Mouse (Mus musculus) megakaryocyte, embryonic 14.5 days (primary cell): ENCODE measurements around the gene Cd44. TPM values are rescaled to one million over a fixed set of nuclear protein-coding genes. Genes with fewer than 3 reads are reported as not detected.

Experiments used
- H3K27me3 ChIP-seq: replicated peaks from 2 replicates; pipeline ENCODE3; 2012; ENCODE audit warnings: inconsistent platforms
- H3K36me3 ChIP-seq: replicated peaks from 2 replicates; pipeline ENCODE3; 2012; ENCODE audit warnings: low read length, inconsistent platforms, mixed read lengths
- H3K4me1 ChIP-seq: 2 replicates; pipeline ENCODE4 v1.6.1; 2012; ENCODE audit warnings: inconsistent platforms
- H3K4me3 ChIP-seq: replicated peaks from 2 replicates; pipeline ENCODE3; 2012; ENCODE audit warnings: moderate library complexity, mild to moderate bottlenecking, inconsistent platforms
- H3K9me3 ChIP-seq: 2 replicates; pipeline ENCODE4 v1.6.1; 2012; ENCODE audit warnings: inconsistent platforms
- FLI1 ChIP-seq: IDR thresholded peaks from 2 replicates; pipeline ENCODE4 v1.6.1; 2012; ENCODE audit warnings: low read length, inconsistent platforms, mixed read lengths
- GATA1 ChIP-seq: IDR thresholded peaks from 3 replicates; pipeline ENCODE4 v1.6.1; 2012; ENCODE audit warnings: mixed read lengths, low read length, inconsistent platforms, borderline replicate concordance
- polyA plus RNA-seq: library from polyadenylated mRNA; stranded (reverse); fragments of >175 nt; gene quantifications from 2 replicates; pipeline ENCODE4 v1.2.3, GENCODE M21; 2012; ENCODE audit warnings: low replicate concordance; ENCODE audit not compliant: insufficient read depth

The Cd44 gene
- polyA plus RNA-seq, 1 experiment = 10.6 TPM

DNA sequence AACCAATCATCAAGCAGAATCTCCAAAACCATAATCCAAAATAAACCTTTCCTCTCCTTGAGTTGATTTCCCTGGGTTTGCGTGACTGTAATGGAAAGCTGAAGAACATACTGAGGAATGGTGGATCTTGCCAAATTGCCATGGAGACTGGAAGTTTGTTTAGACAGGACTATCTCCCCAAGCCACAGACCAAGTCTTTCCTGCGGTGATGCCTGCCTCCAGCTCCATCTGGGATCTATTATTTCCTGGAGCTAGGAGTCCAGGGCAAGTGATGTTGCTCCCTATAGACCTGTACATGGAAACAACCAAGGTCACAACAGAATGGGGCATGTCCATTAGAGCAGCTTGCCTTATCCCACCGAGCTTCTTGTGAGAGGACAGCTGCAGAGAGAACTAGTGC lies 15.1 kb upstream of the Cd44 start:
- peaks cover 59% of the 10 kb centered on the region for H3K27me3 ChIP-seq
- no peaks in the 10 kb centered on the region for H3K9me3 ChIP-seq
- no peak overlapping the region for H3K4me3 ChIP-seq
- H3K36me3 ChIP-seq = no peaks in the 10 kb centered on the region
- TF ChIP-seq FLI1 (no peak), GATA1 (no peak)
- peaks cover 27% of the 10 kb centered on the region for H3K4me1 ChIP-seq

DNA sequence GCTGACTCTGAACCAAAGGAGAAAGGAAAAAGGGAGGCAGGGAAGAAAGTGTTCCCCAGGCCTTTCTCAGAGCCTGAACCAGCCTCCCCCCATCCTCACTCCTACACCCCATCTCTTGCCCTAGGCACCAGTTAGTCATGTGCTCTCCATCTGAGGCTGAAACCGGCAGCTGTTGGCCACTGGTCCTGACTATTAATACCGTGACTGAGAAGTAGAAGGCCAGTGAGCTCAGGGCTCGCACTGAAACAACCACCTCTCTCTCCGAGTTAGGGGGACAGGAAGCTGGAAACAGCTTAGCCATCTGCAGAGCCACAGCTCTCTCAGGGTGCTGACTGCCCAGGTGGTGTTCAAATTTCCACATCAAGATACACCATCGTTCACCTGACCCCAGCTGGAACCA lies 13.2 kb upstream of the Cd44 start:
- H3K9me3 ChIP-seq = no peaks in the 10 kb centered on the region
- peaks cover 55% of the 10 kb centered on the region for H3K27me3 ChIP-seq
- no peak for TF ChIP-seq GATA1
- peaks cover 27% of the 10 kb centered on the region for H3K4me1 ChIP-seq
- no peaks in the 10 kb centered on the region for H3K36me3 ChIP-seq
- no peak overlapping the region for H3K4me3 ChIP-seq

DNA sequence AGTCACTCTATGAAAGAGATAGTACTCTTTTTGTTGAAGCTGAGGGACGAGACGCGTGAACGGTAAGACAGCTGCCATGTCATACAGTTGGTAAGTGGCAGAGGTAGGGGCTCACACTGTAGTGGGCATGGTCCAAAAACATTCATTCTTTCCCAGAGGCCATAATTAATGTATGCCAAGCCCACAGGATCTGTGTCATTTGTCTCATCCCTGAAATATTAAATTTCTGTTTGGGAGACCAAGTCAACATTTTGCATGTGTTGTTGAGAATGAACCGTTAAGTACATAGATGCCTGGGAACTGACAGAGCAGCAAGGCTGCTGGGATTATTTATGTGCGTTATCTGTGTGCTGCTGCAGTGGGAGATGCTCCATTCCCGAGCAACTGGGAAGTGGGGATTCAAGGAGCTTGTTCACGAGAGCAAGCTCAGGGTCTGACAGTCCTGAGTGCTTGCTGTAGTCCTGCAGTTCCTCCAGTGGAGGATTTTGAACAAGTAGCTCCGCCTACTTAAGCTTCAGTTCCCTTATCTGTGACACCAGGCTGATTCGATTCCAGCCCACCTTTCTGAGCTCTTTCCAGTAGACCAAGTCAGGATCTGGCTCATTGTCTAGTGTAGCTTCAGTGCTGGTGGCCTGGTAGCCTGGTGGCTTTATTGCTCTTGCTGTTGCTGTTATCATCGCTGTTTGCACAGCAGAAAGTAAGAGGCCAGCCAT lies 12.5 kb upstream of the Cd44 start:
- TF ChIP-seq FLI1 (no peak), GATA1 (no peak)
- Histone ChIP-seq H3K4me1 (peaks cover 27% of the 10 kb centered on the region), H3K9me3 (no peaks in the 10 kb centered on the region), H3K4me3 (no peak overlapping the region), H3K27me3 (peaks cover 55% of the 10 kb centered on the region), H3K36me3 (no peaks in the 10 kb centered on the region)

DNA sequence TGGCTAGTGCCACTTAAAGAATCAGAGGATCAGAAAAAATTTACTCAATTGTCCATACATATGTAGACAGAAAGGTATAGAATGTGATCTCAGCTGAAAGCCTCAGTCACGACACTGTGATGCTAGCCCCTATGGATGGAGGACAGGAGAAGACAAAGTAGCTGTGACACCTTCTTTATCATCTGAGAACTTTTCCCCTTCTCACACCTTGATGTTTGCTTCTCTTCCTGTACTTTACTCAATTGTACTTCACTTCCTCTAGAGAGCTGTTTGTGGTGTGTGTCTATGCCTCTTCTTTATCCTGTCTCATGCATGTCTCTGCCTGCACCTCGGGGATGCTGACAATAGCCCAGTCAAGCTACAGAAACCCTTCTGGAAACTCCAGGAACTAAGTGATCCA lies 11.5 kb upstream of the Cd44 start:
- no peak overlapping the region for H3K4me3 ChIP-seq
- H3K36me3 ChIP-seq = no peaks in the 10 kb centered on the region
- H3K27me3 ChIP-seq = peaks cover 60% of the 10 kb centered on the region
- peaks cover 27% of the 10 kb centered on the region for H3K4me1 ChIP-seq
- TF ChIP-seq GATA1 (no peak), FLI1 (no peak)
- no peaks in the 10 kb centered on the region for H3K9me3 ChIP-seq

DNA sequence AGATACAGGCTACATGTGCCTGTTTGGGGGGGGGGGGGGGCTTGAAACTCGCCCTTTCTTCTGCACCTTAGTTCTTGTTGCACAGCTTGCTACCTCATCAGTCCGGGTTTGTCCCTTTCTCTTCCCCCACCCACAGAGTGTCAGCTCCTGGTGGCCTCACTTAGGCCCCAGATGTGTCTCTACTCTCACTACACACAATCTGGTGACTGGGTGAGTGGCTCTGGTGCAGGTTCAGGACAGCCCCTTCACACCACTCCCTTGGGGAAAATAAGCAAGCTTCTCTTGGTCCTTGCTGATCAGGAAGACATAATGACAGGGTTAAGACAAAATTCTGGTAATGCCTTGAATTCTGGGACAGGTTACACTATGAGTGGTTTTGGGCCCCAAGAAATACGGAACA lies 11.0 kb upstream of the Cd44 start:
- no peaks in the 10 kb centered on the region for H3K36me3 ChIP-seq
- no peaks in the 10 kb centered on the region for H3K9me3 ChIP-seq
- no peak for TF ChIP-seq FLI1
- no peak for TF ChIP-seq GATA1
- H3K4me1 ChIP-seq = peaks cover 23% of the 10 kb centered on the region
- H3K4me3 ChIP-seq = no peak overlapping the region
- H3K27me3 ChIP-seq = peaks cover 55% of the 10 kb centered on the region

DNA sequence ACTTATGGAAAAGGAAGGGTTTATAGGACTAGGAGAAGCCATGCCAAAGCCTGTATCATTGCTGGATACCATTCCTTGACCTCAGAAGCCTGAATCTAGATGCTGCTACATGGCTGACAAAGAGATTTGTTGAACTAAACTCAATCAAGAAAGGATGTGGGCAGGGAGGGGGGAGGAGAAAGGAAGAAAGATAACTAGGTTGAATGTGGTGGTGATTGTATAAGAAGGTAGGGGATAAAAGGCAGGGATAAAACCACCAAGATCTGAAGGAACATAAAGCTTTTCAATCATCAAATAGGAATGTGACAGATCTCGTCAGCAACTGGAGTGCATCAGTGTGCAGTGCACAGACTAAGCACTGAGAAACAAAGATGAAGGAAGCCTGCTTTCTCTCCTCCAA lies 7.9 kb upstream of the Cd44 start:
- TF ChIP-seq FLI1 (no peak), GATA1 (no peak)
- H3K9me3 ChIP-seq = peaks cover 5% of the 10 kb centered on the region; the same call in 1 of the 2 replicates
- no peak overlapping the region for H3K4me3 ChIP-seq
- H3K36me3 ChIP-seq = no peaks in the 10 kb centered on the region
- H3K27me3 ChIP-seq = peaks cover 38% of the 10 kb centered on the region
- H3K4me1 ChIP-seq = peaks cover 8% of the 10 kb centered on the region

DNA sequence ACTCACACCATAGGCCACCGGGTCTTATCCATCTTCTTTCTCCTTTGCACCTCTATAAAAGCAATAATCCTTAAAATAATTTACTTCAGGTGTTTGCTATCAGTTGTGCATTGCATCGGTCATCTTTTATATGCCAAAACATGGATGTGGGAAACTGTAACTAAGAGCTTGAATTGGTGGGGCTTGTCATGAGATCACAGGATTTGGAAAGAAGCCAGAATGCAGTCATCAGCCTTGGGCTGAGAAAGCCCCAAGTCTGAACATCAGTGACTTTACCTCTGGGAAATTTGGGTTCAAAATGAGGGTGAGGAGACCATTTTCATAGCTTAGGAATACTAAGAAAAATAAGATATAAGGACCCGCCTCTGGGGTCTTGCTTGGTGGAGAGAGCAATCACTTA lies 4.1 kb upstream of the Cd44 start:
- Histone ChIP-seq H3K4me1 (peaks cover 8% of the 10 kb centered on the region), H3K4me3 (no peak overlapping the region), H3K36me3 (no peaks in the 10 kb centered on the region), H3K9me3 (peaks cover 5% of the 10 kb centered on the region; the same call in 1 of the 2 replicates), H3K27me3 (peaks cover 24% of the 10 kb centered on the region)
- TF ChIP-seq FLI1 = no peak
- TF ChIP-seq GATA1 = no peak

DNA sequence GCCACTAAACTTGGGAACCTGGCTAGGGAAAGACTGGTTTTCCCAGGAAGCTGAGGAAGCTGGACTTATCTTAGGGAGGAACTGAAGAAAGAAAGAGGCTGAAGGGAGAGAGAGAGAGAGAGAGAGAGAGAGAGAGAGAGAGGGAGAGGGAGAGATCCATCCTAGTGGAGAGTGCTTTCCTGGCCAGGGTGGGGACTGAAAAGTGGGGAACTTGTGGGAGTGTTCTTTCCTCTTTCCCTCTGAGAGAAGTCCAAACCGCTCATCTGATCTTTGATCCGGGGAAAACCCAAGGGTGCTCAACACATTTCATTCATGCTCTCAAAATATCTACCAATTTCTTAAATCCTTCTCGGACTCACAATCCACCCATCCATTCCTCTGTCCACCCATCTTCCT lies 361 bp upstream of the Cd44 start:
- H3K4me1 ChIP-seq = peaks cover 34% of the 10 kb centered on the region
- H3K27me3 ChIP-seq = peaks cover 3% of the 10 kb centered on the region
- H3K36me3 ChIP-seq = peaks cover 16% of the 10 kb centered on the region
- no peaks in the 10 kb centered on the region for H3K9me3 ChIP-seq
- peak overlapping the region; percentile 99 for H3K4me3 ChIP-seq
- TF ChIP-seq FLI1 = no peak
- no peak for TF ChIP-seq GATA1

DNA sequence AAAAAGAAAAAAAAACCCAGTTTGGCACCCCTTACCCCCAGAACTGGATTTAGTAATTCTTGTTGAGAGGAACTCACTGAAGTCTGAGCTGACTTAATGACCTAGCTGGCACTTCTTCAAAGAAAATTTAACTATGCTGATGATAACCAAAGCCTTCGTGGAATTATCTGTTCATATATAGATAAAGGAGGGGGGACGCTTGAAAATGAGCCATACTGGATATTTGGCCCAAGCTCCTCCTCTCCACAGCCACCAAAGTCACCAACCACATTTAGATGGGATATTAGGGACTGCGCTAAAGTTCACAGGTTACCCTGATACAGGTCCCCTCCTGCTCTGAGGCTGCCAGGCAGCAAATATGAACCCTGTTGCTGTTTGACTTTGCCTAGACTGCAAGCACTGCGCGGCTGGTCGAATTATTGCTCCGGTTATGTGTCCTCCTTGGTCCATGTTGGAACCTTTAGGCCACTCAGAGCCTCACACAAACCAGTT lies 1.2 kb downstream of the Cd44 start:
- no peak for TF ChIP-seq FLI1
- TF ChIP-seq GATA1 = no peak
- Histone ChIP-seq H3K9me3 (no peaks in the 10 kb centered on the region), H3K4me1 (peaks cover 50% of the 10 kb centered on the region), H3K4me3 (peak overlapping the region; percentile 99), H3K36me3 (peaks cover 31% of the 10 kb centered on the region), H3K27me3 (no peaks in the 10 kb centered on the region)

DNA sequence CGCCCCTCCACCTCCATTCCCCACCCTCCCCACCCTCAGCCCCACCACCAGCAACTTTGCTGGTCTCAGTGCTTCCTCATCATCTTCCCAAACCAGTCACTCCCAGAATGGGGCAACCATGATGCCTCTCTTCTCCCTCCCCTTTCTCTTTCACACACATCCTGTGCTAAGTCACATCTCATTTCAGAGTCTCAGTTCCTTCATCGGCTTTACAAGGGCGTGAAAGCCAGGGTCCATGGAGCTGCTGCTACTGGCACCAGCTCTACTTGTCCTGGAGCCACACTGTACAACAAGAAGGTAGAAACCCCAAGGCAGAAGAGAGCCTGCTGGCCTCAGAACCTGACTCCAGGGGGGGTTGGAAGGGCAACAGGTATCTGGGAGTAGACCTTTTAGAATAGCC lies 2.2 kb downstream of the Cd44 start:
- Histone ChIP-seq H3K9me3 (no peaks in the 10 kb centered on the region), H3K4me3 (peak overlapping the region; percentile 99), H3K4me1 (peaks cover 60% of the 10 kb centered on the region), H3K36me3 (peaks cover 42% of the 10 kb centered on the region), H3K27me3 (no peaks in the 10 kb centered on the region)
- TF ChIP-seq FLI1 (no peak), GATA1 (no peak)
